Mouse (Mus musculus) lung, postnatal 0 days (tissue): ENCODE data around the gene Hsf4. TPM values are rescaled to one million over a fixed set of nuclear protein-coding genes. Genes with fewer than 3 reads are reported as not detected.

Experiments
- ATAC-seq: fragments of 200-750 bp; cut with Nextera tagmentation; 2 replicates; pipeline ENCODE4 v1.8.0; 2017; ENCODE audit warnings: moderate library complexity
- DNase-seq: peaks from one replicate; pipeline ENCODE4 v3.0.0-alpha.2; 2016; ENCODE audit warnings: low spot score
- H3K27ac ChIP-seq: fragments of 300-500 bp; sonication (generic); 2 replicates; pipeline ENCODE4 v1.5.1; 2014; ENCODE audit warnings: antibody characterized with exemption, mild to moderate bottlenecking, low read length, mixed read lengths
- H3K27me3 ChIP-seq: fragments of 300-500 bp; sonication (generic); replicated peaks from 2 replicates; pipeline ENCODE4 v1.6.1; 2014; ENCODE audit warnings: low read length, mixed read lengths; ENCODE audit not compliant: insufficient read depth
- H3K36me3 ChIP-seq: fragments of 300-500 bp; sonication (generic); 2 replicates; pipeline ENCODE4 v1.6.1; 2014; ENCODE audit warnings: low read length, mixed read lengths; ENCODE audit not compliant: insufficient read depth
- H3K4me1 ChIP-seq: fragments of 300-500 bp; sonication (generic); 2 replicates; pipeline ENCODE4 v1.6.1; 2014; ENCODE audit warnings: antibody characterized with exemption, low read depth, low read length, mixed read lengths; ENCODE audit not compliant: insufficient read depth
- H3K4me2 ChIP-seq: fragments of 300-500 bp; sonication (generic); replicated peaks from 2 replicates; pipeline ENCODE4 v1.6.1; 2014; ENCODE audit warnings: low read depth, mild to moderate bottlenecking, low read length, moderate library complexity, mixed read lengths
- H3K4me3 ChIP-seq: fragments of 300-500 bp; sonication (generic); 2 replicates; pipeline ENCODE4 v1.5.1; 2014; ENCODE audit warnings: low read depth, low read length
- H3K9ac ChIP-seq: fragments of 300-500 bp; sonication (generic); replicated peaks from 2 replicates; pipeline ENCODE4 v1.6.1; 2014; ENCODE audit warnings: low read depth, mild to moderate bottlenecking
- H3K9me3 ChIP-seq: fragments of 300-500 bp; sonication (generic); 2 replicates; pipeline ENCODE4 v1.6.1; 2016; ENCODE audit warnings: low read length, mixed read lengths
- CTCF ChIP-seq: IDR thresholded peaks from 2 replicates; pipeline ENCODE4 v1.5.1; 2016; ENCODE audit warnings: antibody characterized with exemption, mild to moderate bottlenecking
- EP300 ChIP-seq: IDR thresholded peaks from 2 replicates; pipeline ENCODE4 v1.6.1; 2016; ENCODE audit warnings: antibody characterized with exemption, mild to moderate bottlenecking, control low read depth
- WGBS: fragments of 180-500 bp; shearing (Covaris S2); extraction: QIAGEN DNeasy Blood & Tissue Kit; methylation state at CpG from one replicate; pipeline ENCODE4 v1.1.7; 2014; 5-methylcytosine and 5-hydroxymethylcytosine counted together
- polyA plus RNA-seq: library from polyadenylated mRNA; unstranded; fragments of >200 nt; fragmentation: Nextera tagmentation; extraction: Ambion mirVana; gene quantifications from 2 replicates; pipeline ENCODE4 v1.2.1, GENCODE M21; 2015

Gene Hsf4
- polyA plus RNA-seq, 1 experiment from 2014 or later, result 1.7 TPM

DNA sequence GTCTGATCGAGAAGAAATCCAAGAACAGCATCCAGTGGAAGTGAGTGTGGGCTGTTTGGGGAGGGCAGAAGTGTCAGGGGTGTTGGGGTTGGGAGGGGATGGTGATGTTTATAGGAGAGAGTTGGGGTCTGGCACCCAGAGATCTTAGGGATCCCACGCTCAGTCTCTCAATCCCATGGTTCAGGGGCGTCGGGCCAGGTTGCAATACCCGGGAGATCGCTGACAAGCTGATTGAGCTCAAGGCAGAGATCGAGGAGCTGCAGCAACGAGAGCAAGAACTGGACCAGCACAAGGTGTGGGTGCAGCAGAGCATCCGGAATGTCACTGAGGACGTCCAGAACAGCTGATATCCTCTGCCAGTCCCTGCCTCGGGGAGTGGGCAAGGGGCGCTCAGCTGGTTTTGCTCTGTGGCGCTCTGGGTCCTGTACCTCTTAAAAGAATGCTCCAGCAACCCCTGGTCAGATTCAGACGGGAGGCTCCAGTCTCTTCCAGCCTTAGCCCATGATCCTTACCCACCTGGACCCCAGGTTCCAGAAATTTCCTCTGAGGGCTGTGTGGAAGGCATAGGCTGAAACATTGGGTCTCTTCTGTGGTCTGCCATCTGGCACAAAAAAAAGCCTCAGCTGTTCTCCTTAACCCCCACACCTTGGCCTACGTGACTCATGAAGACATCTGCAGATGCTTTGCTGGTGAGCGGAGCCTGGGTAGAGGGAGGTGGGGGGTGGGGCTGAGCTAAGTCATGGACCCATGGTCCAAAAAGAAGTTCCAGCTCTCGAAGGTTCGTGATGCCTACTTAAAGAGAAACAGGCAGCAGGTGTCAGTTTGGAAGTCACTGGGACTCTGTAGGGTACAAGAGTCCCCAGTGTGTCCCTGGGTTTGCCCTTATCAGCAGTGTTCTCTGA, 29.0 kb downstream of the Hsf4 start:
- peak overlapping the region; percentile 92 for H3K9ac ChIP-seq

DNA sequence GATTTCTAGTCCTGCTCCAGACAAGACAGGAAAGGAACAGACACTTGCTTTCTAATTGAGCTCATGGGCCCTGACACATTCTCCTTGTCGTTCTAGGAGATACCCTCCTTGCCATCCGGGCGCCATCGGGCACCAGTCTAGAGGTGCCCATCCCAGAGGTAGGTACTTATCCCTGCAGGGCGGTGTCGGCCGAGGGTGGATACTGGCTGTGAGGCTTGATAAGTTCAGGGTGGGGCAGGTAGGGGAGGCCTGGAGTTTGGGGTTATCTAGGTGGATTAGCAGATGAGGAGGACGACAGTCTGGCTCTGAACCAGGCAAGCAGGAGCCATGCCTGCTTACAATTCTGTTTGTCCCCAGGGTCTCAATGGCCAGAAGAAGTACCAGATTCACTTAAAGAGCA, 30.4 kb downstream of the Hsf4 start:
- WGBS, result 81% methylated on average over 8 of the region's 8 CpGs
- Histone ChIP-seq H3K27me3 (no peaks in the 10 kb centered on the region), H3K9ac (no peak overlapping the region), H3K27ac (no peak overlapping the region), H3K4me1 (peaks cover 19% of the 10 kb centered on the region; the same call in 1 of the 2 replicates), H3K9me3 (no peaks in the 10 kb centered on the region), H3K4me2 (no peak overlapping the region), H3K4me3 (no peak overlapping the region), H3K36me3 (peaks cover 19% of the 10 kb centered on the region)
- ATAC-seq, result no peak
- no peak for TF ChIP-seq EP300
- no peak for TF ChIP-seq CTCF
- no peak for DNase-seq

More for the DNA sequence above, 29.0 kb downstream of the Hsf4 start:
- Histone ChIP-seq H3K4me2 (peak overlapping the region; percentile 81), H3K4me1 (peaks cover 9% of the 10 kb centered on the region; the same call in 1 of the 2 replicates), H3K36me3 (peaks cover 19% of the 10 kb centered on the region), H3K9me3 (no peaks in the 10 kb centered on the region), H3K27me3 (no peaks in the 10 kb centered on the region), H3K4me3 (peak overlapping the region; percentile 93), H3K27ac (peak overlapping the region; percentile 85; the same call in 1 of the 2 replicates)
- TF ChIP-seq CTCF, result no peak
- TF ChIP-seq EP300, result no peak
- ATAC-seq (no peak), DNase-seq (no peak)
- WGBS, result 44% methylated on average over 18 of the region's 18 CpGs

DNA sequence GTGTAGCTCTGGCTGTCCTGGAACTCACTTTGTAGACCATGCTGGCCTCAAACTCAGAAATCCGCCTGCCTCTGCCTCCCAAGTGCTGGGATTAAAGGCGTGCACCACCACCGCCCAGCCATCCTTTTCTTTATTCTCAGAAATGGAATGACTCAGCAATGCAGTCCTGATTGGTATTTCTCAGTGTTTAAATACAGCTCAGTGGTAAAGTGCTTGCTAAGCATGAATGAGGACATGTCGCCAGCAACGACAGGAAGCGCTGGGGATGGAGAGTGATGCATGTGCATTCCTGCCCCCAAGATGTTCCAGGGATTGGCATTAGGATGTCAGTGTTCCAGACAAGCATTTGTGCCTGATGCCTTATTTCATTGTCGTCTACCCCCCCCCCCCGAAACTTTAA, 33.8 kb downstream of the Hsf4 start:
- H3K36me3 ChIP-seq, result peaks cover 29% of the 10 kb centered on the region
- ATAC-seq (no peak), DNase-seq (no peak)
- H3K4me3 ChIP-seq, result no peak overlapping the region
- H3K27me3 ChIP-seq, result no peaks in the 10 kb centered on the region
- TF ChIP-seq CTCF, result no peak
- TF ChIP-seq EP300, result no peak
- H3K4me1 ChIP-seq, result peaks cover 14% of the 10 kb centered on the region; the same call in 1 of the 2 replicates
- no peak overlapping the region for H3K27ac ChIP-seq
- H3K9ac ChIP-seq, result no peak overlapping the region
- WGBS, result 61% methylated on average over 8 of the region's 8 CpGs
- no peak overlapping the region for H3K4me2 ChIP-seq
- H3K9me3 ChIP-seq, result no peaks in the 10 kb centered on the region

DNA sequence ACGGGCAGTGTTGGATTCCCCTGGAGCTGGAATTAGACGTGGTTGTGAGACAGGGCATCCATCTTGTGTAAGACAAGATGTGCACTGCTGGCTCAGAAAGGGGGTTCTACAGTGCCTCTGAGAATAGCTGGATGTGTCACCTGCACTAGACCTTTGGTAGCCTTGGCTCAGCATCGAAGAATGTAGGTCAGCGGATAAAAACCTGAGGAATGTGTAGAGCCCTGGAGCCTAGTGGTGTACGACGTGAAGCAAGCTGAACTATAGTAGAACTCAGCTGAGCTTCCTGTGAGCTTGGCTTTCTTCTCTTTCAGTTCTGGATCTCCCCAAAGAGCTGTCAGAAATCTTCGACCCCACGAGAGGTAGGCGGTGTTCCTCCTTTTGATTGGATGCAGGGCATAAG, 34.3 kb downstream of the Hsf4 start:
- 59% methylated on average over 9 of the region's 9 CpGs for WGBS
- Histone ChIP-seq H3K36me3 (peaks cover 34% of the 10 kb centered on the region), H3K9me3 (no peaks in the 10 kb centered on the region), H3K9ac (no peak overlapping the region), H3K4me3 (no peak overlapping the region), H3K4me2 (no peak overlapping the region), H3K27me3 (no peaks in the 10 kb centered on the region), H3K27ac (peak overlapping the region; percentile 71), H3K4me1 (peaks cover 11% of the 10 kb centered on the region; the same call in 1 of the 2 replicates)
- DNase-seq, result peak; percentile 51
- TF ChIP-seq EP300, result peak; percentile 38; the same call in 1 of the 2 replicates
- TF ChIP-seq CTCF, result no peak
- ATAC-seq, result peak; percentile 28

GRCm38 (mm10) chr8:105304325-105305210, 35.0 kb downstream of the Hsf4 start:
- Histone ChIP-seq H3K27ac (peak overlapping the region; percentile 71), H3K36me3 (peaks cover 38% of the 10 kb centered on the region), H3K4me1 (peaks cover 11% of the 10 kb centered on the region; the same call in 1 of the 2 replicates), H3K9ac (no peak overlapping the region), H3K27me3 (no peaks in the 10 kb centered on the region), H3K4me3 (no peak overlapping the region), H3K9me3 (no peaks in the 10 kb centered on the region), H3K4me2 (no peak overlapping the region)
- no peak for TF ChIP-seq EP300
- no peak for TF ChIP-seq CTCF
- ATAC-seq (peak; percentile 8), DNase-seq (peak; percentile 36)
- WGBS, result 42% methylated on average over 9 of the region's 9 CpGs
